Mouse (Mus musculus): ENCODE results near the gene Vmn1r36. TPM values are rescaled to one million over a fixed set of nuclear protein-coding genes. Genes with fewer than 3 reads are reported as not detected.

Gene Vmn1r36
- not detected for polyA plus RNA-seq (2014; fragmentation: Illumina TruSeq; extraction: RNeasy Lipid Tissue Mini Kit (QIAGEN cat#74804); ENCODE audit: low read depth, low replicate concordance)

DNA sequence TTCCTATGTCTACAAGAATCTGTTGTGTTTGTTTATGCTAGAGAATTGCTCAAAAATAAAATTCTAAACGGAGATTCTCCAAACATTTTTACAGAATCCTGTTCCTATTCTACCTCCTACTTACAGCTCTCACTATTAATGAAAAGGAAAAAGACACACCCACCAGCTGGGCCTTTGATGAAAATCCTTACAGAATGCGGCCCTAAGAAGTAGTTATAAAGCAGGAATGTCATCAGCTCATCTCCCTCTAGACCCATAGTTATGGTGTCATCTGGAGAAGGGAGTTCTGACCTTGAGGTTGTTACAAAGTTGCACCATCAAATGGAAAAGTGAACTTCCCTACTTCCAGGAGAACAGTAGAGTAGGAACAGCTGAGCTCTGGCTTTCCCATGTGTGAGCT lies at the start of gene Vmn1r36:
TSS of gene Vmn1r36 (minus strand) at position 101 of the 400 bp plus-strand sequence.

DNA sequence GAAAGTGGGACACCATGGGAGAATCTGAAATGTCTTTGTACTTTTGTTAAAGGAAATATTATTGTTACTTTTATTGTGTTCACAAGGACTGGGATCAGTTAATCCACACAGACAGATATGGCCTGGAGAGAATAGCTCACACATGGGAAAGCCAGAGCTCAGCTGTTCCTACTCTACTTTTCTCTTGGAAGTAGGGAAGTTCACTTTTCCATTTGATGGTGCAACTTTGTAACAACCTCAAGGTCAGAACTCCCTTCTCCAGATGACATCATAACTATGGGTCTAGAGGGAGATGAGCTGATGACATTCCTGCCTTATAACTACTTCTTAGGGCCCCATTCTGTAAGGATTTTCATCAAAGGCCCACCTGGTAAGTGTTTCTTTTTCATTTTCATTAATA lies 10.1 kb upstream of the Vmn1r36 start, which contains the start of gene Vmn1r37:
TSS of gene Vmn1r37 (plus strand) at position 301 of the 400 bp plus-strand sequence.

DNA sequence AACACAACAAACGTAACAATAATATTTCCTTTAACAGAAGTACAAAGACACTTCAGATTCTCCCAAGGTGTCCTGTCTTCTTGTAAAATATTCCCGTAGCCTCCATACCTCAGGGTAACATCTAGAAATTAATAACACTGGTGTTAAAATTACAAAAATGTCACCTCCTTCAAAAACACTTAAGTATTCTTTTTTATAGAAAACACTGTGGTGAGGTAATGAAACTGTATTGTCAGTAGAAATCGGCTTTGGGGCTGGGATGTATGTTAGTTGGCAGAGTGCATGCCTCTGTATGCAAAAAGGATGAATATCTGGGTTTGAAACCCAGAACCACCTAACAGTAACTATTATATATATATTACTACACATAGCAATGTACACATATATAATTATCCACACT lies 33.2 kb downstream of the Vmn1r36 start, which contains the start of gene Vmn1r35:
TSS of gene Vmn1r35 (minus strand) at position 101 of the 400 bp plus-strand sequence.

Other genes with a start within 250 kb of the Vmn1r36 start
- gene Mad2l1, start 183.8 kb downstream of the Vmn1r36 start, polyA plus RNA-seq (2014; fragmentation: Illumina TruSeq; extraction: RNeasy Lipid Tissue Mini Kit (QIAGEN cat#74804); ENCODE audit: low read depth, low replicate concordance) = 30.2 TPM
- gene Vmn1r32, start 159.1 kb downstream of the Vmn1r36 start, polyA plus RNA-seq (2014; fragmentation: Illumina TruSeq; extraction: RNeasy Lipid Tissue Mini Kit (QIAGEN cat#74804); ENCODE audit: low read depth, low replicate concordance) = not detected
- not detected for gene Vmn1r33, start 100.9 kb downstream of the Vmn1r36 start, polyA plus RNA-seq (2014; fragmentation: Illumina TruSeq; extraction: RNeasy Lipid Tissue Mini Kit (QIAGEN cat#74804); ENCODE audit: low read depth, low replicate concordance)
- gene Vmn1r34, start 75.3 kb downstream of the Vmn1r36 start, polyA plus RNA-seq (2014; fragmentation: Illumina TruSeq; extraction: RNeasy Lipid Tissue Mini Kit (QIAGEN cat#74804); ENCODE audit: low read depth, low replicate concordance) = not detected
- not detected for gene Vmn1r35, start 33.3 kb downstream of the Vmn1r36 start, polyA plus RNA-seq (2014; fragmentation: Illumina TruSeq; extraction: RNeasy Lipid Tissue Mini Kit (QIAGEN cat#74804); ENCODE audit: low read depth, low replicate concordance)
- not detected for gene Vmn1r37, start 10.2 kb upstream of the Vmn1r36 start, polyA plus RNA-seq (2014; fragmentation: Illumina TruSeq; extraction: RNeasy Lipid Tissue Mini Kit (QIAGEN cat#74804); ENCODE audit: low read depth, low replicate concordance)
- gene Vmn1r38, start 63.5 kb upstream of the Vmn1r36 start, polyA plus RNA-seq (2014; fragmentation: Illumina TruSeq; extraction: RNeasy Lipid Tissue Mini Kit (QIAGEN cat#74804); ENCODE audit: low read depth, low replicate concordance) = not detected
- gene Vmn1r39, start 91.4 kb upstream of the Vmn1r36 start, polyA plus RNA-seq (2014; fragmentation: Illumina TruSeq; extraction: RNeasy Lipid Tissue Mini Kit (QIAGEN cat#74804); ENCODE audit: low read depth, low replicate concordance) = not detected
- gene Gng12, start 177.2 kb upstream of the Vmn1r36 start, polyA plus RNA-seq (2014; fragmentation: Illumina TruSeq; extraction: RNeasy Lipid Tissue Mini Kit (QIAGEN cat#74804); ENCODE audit: low read depth, low replicate concordance) = 154 TPM